Mouse (Mus musculus): ENCODE data around the gene Zfp445. TPM values are rescaled to one million over a fixed set of nuclear protein-coding genes. Genes with fewer than 3 reads are reported as not detected.
"Not testable (repeated sequence)": the region's sequence is repeated elsewhere in the genome, so short reads cannot be mapped to it uniquely, and the experiment has no call there.

The Zfp445 gene
- polyA plus RNA-seq, 1 experiment from 2014 or later = 66.0 TPM

GRCm38 (mm10) chr9:122866192-122866591, 386 bp upstream of the Zfp445 start:
- peaks cover 12% of the 10 kb centered on the region for H3K36me3 ChIP-seq (ENCODE audit: control insufficient read depth, insufficient read depth, low read length)
- no peak; the same call in 1 of the 2 replicates for ATAC-seq (ENCODE audit: low FRiP score, low TSS enrichment)
- H3K4me3 ChIP-seq (ENCODE audit: low read length) = peak overlapping the region; percentile 89
- WGBS = 87% methylated on average over 4 of the region's 4 CpGs
- peak overlapping the region; percentile 85; the same call in 1 of the 2 replicates for H3K9ac ChIP-seq (ENCODE audit: low read depth, low read length)
- H3K27ac ChIP-seq (ENCODE audit: low read depth, low read length) = no peak overlapping the region
- H3K9me3 ChIP-seq (ENCODE audit: control insufficient read depth, low read length) = peaks cover 14% of the 10 kb centered on the region; the same call in 1 of the 2 replicates
- H3K4me2 ChIP-seq (replicated peaks; ENCODE audit: low read depth, low read length) = peak overlapping the region; percentile 37
- peaks cover 7% of the 10 kb centered on the region for H3K4me1 ChIP-seq (ENCODE audit: control insufficient read depth, insufficient read depth, low read length)
- H3K27me3 ChIP-seq (ENCODE audit: control insufficient read depth, insufficient read depth, low read length) = no peaks in the 10 kb centered on the region

DNA sequence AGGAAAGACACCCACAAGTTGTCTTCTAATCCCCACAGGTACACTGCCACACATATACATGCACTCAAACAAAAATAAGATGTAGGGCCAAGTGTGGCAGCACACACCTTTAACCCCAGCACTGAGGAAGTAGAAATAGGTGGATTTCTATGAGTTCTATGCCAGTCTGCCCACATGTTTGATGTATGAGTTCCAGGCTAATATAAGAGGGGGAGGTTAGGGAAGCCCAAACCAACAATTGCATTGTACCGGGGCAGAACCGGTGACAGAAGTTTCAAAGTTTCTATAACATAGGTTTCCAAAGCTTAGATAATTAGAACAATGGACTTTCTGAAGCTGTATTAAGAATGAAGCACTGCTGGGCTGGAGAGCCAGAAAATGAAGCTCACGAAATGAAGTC, 958 bp downstream of the Zfp445 start:
- no peak for ATAC-seq (ENCODE audit: low FRiP score, low TSS enrichment)
- 68% methylated on average over 3 of the region's 3 CpGs for WGBS
- Histone ChIP-seq H3K27me3 (ENCODE audit: control insufficient read depth, insufficient read depth, low read length) (no peaks in the 10 kb centered on the region), H3K4me2 (replicated peaks; ENCODE audit: low read depth, low read length) (peak overlapping the region; percentile 62), H3K27ac (ENCODE audit: low read depth, low read length) (no peak overlapping the region), H3K36me3 (ENCODE audit: control insufficient read depth, insufficient read depth, low read length) (peaks cover 26% of the 10 kb centered on the region), H3K9ac (ENCODE audit: low read depth, low read length) (peak overlapping the region; percentile 85; the same call in 1 of the 2 replicates), H3K9me3 (ENCODE audit: control insufficient read depth, low read length) (peaks cover 24% of the 10 kb centered on the region), H3K4me3 (ENCODE audit: low read length) (peak overlapping the region; percentile 89), H3K4me1 (ENCODE audit: control insufficient read depth, insufficient read depth, low read length) (peaks cover 7% of the 10 kb centered on the region)

GRCm38 (mm10) chr9:122863731-122864130, 2.1 kb downstream of the Zfp445 start:
- WGBS = 88% methylated on average over 2 of the region's 2 CpGs

GRCm38 (mm10) chr9:122860752-122861151, 5.1 kb downstream of the Zfp445 start:
- Histone ChIP-seq H3K4me1 (ENCODE audit: control insufficient read depth, insufficient read depth, low read length) (peaks cover 7% of the 10 kb centered on the region), H3K9ac (ENCODE audit: low read depth, low read length) (no peak overlapping the region), H3K27ac (ENCODE audit: low read depth, low read length) (no peak overlapping the region), H3K4me2 (replicated peaks; ENCODE audit: low read depth, low read length) (no peak overlapping the region), H3K27me3 (ENCODE audit: control insufficient read depth, insufficient read depth, low read length) (no peaks in the 10 kb centered on the region), H3K9me3 (ENCODE audit: control insufficient read depth, low read length) (peaks cover 31% of the 10 kb centered on the region), H3K4me3 (ENCODE audit: low read length) (no peak overlapping the region), H3K36me3 (ENCODE audit: control insufficient read depth, insufficient read depth, low read length) (peaks cover 64% of the 10 kb centered on the region)
- no peak for ATAC-seq (ENCODE audit: low FRiP score, low TSS enrichment)

More at GRCm38 (mm10) chr9:122863731-122864130, 2.1 kb downstream of the Zfp445 start:
- peaks cover 37% of the 10 kb centered on the region for H3K36me3 ChIP-seq (ENCODE audit: control insufficient read depth, insufficient read depth, low read length)
- peaks cover 34% of the 10 kb centered on the region for H3K9me3 ChIP-seq (ENCODE audit: control insufficient read depth, low read length)
- no peaks in the 10 kb centered on the region for H3K27me3 ChIP-seq (ENCODE audit: control insufficient read depth, insufficient read depth, low read length)
- no peak overlapping the region for H3K27ac ChIP-seq (ENCODE audit: low read depth, low read length)
- no peak for ATAC-seq (ENCODE audit: low FRiP score, low TSS enrichment)
- peaks cover 7% of the 10 kb centered on the region for H3K4me1 ChIP-seq (ENCODE audit: control insufficient read depth, insufficient read depth, low read length)
- H3K4me3 ChIP-seq (ENCODE audit: low read length) = no peak overlapping the region
- H3K9ac ChIP-seq (ENCODE audit: low read depth, low read length) = no peak overlapping the region
- 0 out of 2 replicates have a peak overlapping the region, but pooled peaks have one; percentile 10 for H3K4me2 ChIP-seq (replicated peaks; ENCODE audit: low read depth, low read length)

DNA sequence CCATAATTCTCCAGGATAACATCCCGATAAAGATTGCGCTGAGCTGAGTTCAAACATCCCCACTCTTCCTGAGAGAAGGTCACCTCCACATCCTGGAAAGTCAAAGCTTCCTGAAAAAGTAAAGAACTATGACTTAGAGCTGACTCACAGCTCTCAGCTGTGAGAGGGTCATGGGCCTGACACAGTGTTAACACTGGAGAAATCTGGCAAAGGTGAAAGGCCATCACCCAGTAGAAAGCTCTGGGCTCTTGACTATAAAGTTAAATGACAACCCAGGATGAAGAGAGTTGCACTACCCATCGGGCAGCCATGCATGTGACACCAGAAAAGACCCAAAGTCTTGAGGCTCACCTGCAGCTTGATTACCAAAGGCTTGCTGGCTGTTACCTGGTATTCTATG, 9.1 kb downstream of the Zfp445 start:
- Histone ChIP-seq H3K4me3 (ENCODE audit: low read length) (no peak overlapping the region), H3K4me2 (replicated peaks; ENCODE audit: low read depth, low read length) (no peak overlapping the region), H3K27ac (ENCODE audit: low read depth, low read length) (no peak overlapping the region), H3K27me3 (ENCODE audit: control insufficient read depth, insufficient read depth, low read length) (no peaks in the 10 kb centered on the region), H3K36me3 (ENCODE audit: control insufficient read depth, insufficient read depth, low read length) (peaks cover 94% of the 10 kb centered on the region), H3K9me3 (ENCODE audit: control insufficient read depth, low read length) (peaks cover 34% of the 10 kb centered on the region), H3K9ac (ENCODE audit: low read depth, low read length) (no peak overlapping the region), H3K4me1 (ENCODE audit: control insufficient read depth, insufficient read depth, low read length) (no peaks in the 10 kb centered on the region)
- no peak for ATAC-seq (ENCODE audit: low FRiP score, low TSS enrichment)
- WGBS = 95% methylated on average over 3 of the region's 3 CpGs

DNA sequence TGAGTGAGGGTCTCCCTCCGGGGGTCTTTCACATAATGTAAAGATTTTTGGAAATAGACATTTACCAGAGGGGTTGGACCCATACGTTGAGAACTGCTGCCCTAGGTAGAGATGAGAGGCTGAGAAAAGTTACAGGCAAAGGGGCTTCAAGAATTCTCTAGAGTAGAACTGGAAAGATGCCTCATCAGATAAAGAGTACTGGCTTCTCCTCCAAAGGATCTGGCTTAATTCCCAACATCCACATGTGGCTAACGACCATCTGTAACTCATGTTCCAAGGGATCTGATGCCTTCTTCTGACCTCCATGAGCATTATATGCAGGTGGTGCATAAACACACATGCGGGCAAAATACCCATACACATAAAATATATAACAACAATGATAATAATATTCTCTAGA, 10.2 kb downstream of the Zfp445 start:
- no peak overlapping the region for H3K27ac ChIP-seq (ENCODE audit: low read depth, low read length)
- H3K4me2 ChIP-seq (replicated peaks; ENCODE audit: low read depth, low read length) = no peak overlapping the region
- no peak overlapping the region for H3K9ac ChIP-seq (ENCODE audit: low read depth, low read length)
- H3K4me3 ChIP-seq (ENCODE audit: low read length) = no peak overlapping the region
- no peaks in the 10 kb centered on the region for H3K27me3 ChIP-seq (ENCODE audit: control insufficient read depth, insufficient read depth, low read length)
- no peaks in the 10 kb centered on the region for H3K4me1 ChIP-seq (ENCODE audit: control insufficient read depth, insufficient read depth, low read length)
- H3K36me3 ChIP-seq (ENCODE audit: control insufficient read depth, insufficient read depth, low read length) = peaks cover 94% of the 10 kb centered on the region
- ATAC-seq (ENCODE audit: low FRiP score, low TSS enrichment) = no peak
- 94% methylated on average over 4 of the region's 4 CpGs for WGBS
- H3K9me3 ChIP-seq (ENCODE audit: control insufficient read depth, low read length) = peaks cover 26% of the 10 kb centered on the region

DNA sequence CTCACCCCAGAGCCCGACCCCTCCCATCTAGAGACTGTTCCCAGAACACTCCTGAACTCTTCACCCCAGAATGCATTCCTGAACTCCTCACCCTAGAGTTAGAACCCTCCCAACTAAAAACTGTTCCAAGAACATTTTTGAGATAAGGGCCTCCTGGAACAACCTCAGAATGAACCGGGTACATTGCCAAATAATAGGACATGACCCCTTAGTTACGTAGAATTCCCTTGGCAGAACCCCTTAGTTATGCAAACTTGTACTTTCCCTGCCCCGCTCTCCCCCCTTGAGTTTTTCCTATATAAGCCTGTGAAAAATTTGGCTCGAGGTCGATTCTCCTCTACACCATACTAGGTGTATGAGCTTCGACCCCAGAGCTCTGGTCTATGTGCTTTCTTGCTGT, 10.7 kb downstream of the Zfp445 start:
- 95% methylated on average over 2 of the region's 7 CpGs for WGBS
- not testable (repeated sequence) for H3K27me3 ChIP-seq (ENCODE audit: control insufficient read depth, insufficient read depth, low read length); H3K27ac ChIP-seq (ENCODE audit: low read depth, low read length); H3K4me1 ChIP-seq (ENCODE audit: control insufficient read depth, insufficient read depth, low read length); H3K4me2 ChIP-seq (replicated peaks; ENCODE audit: low read depth, low read length); H3K9ac ChIP-seq (ENCODE audit: low read depth, low read length); ATAC-seq (ENCODE audit: low FRiP score, low TSS enrichment); H3K4me3 ChIP-seq (ENCODE audit: low read length)
- H3K9me3 ChIP-seq (ENCODE audit: control insufficient read depth, low read length) = peaks cover 22% of the 10 kb centered on the region
- peaks cover 93% of the 10 kb centered on the region for H3K36me3 ChIP-seq (ENCODE audit: control insufficient read depth, insufficient read depth, low read length)

- no peaks in the 10 kb centered on the region for H3K4me1 ChIP-seq (ENCODE audit: control insufficient read depth, insufficient read depth, low read length)
- WGBS = 95% methylated on average over 7 of the region's 7 CpGs
These were observed 11.3 kb downstream of the Zfp445 start for GRCm38 (mm10) chr9:122854526-122854925.

GRCm38 (mm10) chr9:122847811-122848311, 17.9 kb downstream of the Zfp445 start:
- H3K9me3 ChIP-seq (ENCODE audit: control insufficient read depth, low read length) = peaks cover 13% of the 10 kb centered on the region
- not testable (repeated sequence) for H3K27me3 ChIP-seq (ENCODE audit: control insufficient read depth, insufficient read depth, low read length); H3K4me1 ChIP-seq (ENCODE audit: control insufficient read depth, insufficient read depth, low read length); ATAC-seq (ENCODE audit: low FRiP score, low TSS enrichment); H3K4me3 ChIP-seq (ENCODE audit: low read length); H3K27ac ChIP-seq (ENCODE audit: low read depth, low read length); H3K9ac ChIP-seq (ENCODE audit: low read depth, low read length); H3K4me2 ChIP-seq (replicated peaks; ENCODE audit: low read depth, low read length)
- H3K36me3 ChIP-seq (ENCODE audit: control insufficient read depth, insufficient read depth, low read length) = peaks cover 36% of the 10 kb centered on the region
- 88% methylated on average over 7 of the region's 8 CpGs for WGBS

More at GRCm38 (mm10) chr9:122854526-122854925, 11.3 kb downstream of the Zfp445 start:
- H3K27ac ChIP-seq (ENCODE audit: low read depth, low read length) = no peak overlapping the region
- H3K9me3 ChIP-seq (ENCODE audit: control insufficient read depth, low read length) = peaks cover 17% of the 10 kb centered on the region
- H3K9ac ChIP-seq (ENCODE audit: low read depth, low read length) = no peak overlapping the region
- peaks cover 92% of the 10 kb centered on the region for H3K36me3 ChIP-seq (ENCODE audit: control insufficient read depth, insufficient read depth, low read length)
- peak; percentile 28; the same call in 1 of the 2 replicates for ATAC-seq (ENCODE audit: low FRiP score, low TSS enrichment)
- H3K27me3 ChIP-seq (ENCODE audit: control insufficient read depth, insufficient read depth, low read length) = no peaks in the 10 kb centered on the region
- no peak overlapping the region for H3K4me2 ChIP-seq (replicated peaks; ENCODE audit: low read depth, low read length)
- no peak overlapping the region for H3K4me3 ChIP-seq (ENCODE audit: low read length)
